Mouse (Mus musculus) cerebellum, adult 11 months (tissue): ENCODE measurements at regions not wholly inside any gene's neighbourhood (a gene's known extent, or its start where the extent isn't known, plus 50 kb on each side); places are given as distances from the start of the nearest gene placed in this dataset.
A peak's percentile ranks its signal among the peaks of the same experiment; 100 is the strongest.

ENCODE experiments used
- DNase-seq: peaks from one replicate; pipeline ENCODE4 v3.0.0; 2022

DNA sequence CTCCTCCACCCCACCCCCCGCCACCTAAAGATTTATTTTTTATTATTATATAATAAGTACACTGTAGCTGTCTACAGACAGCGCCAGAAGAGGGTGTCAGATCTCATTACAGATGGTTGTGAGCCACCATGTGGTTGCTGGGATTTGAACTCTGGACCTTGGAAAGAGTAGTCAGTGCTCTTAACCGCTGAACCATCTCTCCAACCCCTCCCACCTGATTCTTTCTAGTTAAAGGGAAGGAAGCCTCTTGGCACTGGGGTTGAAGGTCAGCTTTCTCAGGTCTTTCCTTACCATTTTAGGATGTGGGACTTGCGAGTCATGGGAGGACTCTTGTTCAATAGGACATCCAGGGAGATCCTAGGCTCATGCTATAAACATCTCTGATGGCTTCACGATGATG, 54.7 kb downstream of the Hes1 start:
- no peak for DNase-seq

- no peak for DNase-seq
Observed at GRCm38 (mm10) chr16:30120330-30121265, 56.4 kb downstream of the Hes1 start.

- no peak for DNase-seq
Observed at GRCm38 (mm10) chr16:30121596-30121995, 57.4 kb downstream of the Hes1 start.

DNA sequence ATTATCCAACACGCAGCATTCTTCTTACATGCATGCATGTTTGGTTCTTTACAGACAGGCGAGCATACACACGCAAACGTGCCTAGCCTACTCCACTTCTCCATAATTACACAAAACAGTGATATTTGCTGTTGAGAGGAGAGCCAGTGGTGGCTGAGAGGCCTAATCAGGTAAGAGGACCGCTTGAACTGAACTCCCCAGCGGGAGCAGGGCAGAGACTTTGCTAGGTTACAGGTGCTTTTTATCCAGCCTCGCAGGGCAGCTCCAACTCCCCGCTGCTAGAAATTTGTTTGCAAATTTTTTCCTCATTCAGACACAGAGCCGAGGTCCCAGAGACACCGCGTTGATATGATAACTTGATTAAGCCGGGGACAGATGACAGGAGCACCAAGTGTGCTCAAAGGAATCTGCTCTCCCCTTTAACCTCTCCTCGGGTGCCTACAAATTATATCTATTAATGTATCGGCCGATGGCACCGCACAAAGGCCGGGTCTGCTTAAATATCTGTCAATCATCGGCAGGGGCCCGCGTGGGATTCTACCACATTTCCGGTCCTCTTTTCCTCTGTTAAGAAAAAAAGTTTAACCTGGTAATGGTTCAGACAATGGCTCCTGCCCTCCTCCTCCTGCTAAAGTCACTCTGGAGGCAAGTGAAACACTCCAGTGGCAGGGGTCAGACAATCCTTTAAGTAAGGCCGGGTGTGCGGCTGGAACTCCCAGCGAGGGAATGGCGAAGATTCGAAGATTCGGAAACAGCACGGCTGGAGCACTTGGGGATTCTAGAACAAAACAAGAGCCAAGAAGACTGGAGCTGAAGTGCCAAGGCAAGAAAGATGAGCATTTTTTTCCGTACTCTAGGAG, 58.3 kb downstream of the Hes1 start:
- DNase-seq: no peak

DNA sequence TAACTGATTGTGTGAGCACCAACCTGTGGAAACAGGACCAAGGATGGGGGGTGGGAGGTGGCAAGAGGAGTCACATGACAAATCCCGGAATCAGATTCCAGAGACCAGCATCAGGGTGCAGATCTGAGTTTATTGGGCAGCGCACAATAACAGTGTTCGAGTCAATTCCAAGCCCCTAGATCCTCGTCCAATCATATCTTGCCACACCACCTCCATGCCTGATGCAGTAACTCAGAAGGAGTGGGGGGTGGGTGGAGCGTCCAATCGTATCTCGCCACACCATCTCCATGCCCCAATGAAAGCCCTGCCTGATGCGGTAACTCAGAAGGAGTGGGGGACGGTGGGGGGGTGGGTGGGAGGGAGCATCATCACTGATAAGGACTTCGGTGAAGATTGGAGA, 62.8 kb downstream of the Hes1 start:
- no peak for DNase-seq

GRCm38 (mm10) chr16:30128787-30129186, 64.6 kb downstream of the Hes1 start:
- DNase-seq: no peak

DNA sequence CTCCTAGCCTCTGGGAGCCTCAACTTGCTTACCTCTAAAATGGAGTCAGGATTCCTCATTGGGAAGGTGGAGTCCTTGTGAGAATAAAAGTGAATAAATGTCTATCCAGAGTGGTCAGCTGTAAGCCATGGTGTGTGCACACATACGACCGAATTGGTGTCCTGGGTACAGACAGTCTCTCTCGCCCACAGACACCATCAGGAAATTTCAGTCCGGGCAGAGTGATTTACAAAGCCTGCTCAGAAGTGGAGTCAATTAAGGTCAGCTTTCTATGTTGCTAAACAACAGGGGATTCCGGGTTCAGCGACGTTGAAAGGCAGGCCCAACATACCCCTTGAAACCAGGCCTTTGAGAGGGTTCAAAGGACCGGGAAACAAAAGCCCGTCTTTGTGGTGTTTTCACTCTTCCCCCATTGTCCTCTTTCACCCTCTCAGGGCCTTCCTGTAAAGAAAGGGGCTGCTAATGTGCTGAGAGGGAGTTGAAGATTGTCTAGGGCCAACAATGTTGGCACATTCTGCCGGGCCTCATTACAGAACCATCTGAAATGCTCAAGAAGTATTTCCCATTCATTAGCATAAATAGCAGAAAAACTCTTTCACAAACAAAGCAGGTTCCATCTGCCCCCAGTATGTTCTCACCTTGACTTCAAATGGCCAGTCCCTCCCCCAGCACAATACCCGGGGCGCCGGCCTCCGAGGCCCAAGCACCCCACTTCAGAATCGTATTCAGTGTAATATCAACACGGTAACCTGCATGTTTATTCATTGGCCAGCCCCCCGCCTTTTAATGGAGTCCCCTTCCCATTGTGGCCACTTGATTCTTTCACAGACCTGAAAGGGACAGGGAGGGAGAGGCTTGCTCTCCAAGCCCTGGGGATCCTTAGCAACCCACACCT, 65.3 kb downstream of the Hes1 start:
- DNase-seq: no peak

GRCm38 (mm10) chr16:30130113-30130471, 65.9 kb downstream of the Hes1 start:
- no peak for DNase-seq

GRCm38 (mm10) chr16:30132086-30132485, 67.9 kb downstream of the Hes1 start:
- DNase-seq: no peak

DNA sequence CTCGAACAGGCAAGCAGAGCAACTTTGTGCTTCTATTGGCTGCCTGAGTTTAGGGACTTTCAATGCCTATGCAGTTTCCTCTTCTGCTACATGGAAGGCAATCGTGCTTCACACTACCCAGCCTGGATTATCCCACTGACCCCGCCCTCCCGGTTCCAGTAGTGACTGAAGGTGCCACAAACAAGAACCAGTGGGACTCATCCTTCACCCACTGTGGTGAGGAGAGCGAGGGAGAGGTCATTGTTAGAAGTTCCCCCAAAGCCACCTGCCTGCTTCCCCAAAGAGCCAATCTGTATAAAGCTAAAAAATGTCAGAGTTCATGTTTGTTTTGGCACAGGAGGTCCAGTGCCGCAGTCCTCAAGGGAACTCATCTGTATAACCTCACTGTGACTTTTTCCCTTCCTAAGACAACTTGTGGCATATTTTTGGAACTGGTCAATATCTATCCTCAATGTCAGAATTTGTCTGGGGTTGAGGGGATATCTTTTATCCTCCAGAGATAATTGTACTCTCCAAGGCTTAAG, 70.5 kb downstream of the Hes1 start:
- DNase-seq: no peak

- no peak for DNase-seq
Observed at GRCm38 (mm10) chr16:30136849-30137248, 72.7 kb downstream of the Hes1 start.

DNA sequence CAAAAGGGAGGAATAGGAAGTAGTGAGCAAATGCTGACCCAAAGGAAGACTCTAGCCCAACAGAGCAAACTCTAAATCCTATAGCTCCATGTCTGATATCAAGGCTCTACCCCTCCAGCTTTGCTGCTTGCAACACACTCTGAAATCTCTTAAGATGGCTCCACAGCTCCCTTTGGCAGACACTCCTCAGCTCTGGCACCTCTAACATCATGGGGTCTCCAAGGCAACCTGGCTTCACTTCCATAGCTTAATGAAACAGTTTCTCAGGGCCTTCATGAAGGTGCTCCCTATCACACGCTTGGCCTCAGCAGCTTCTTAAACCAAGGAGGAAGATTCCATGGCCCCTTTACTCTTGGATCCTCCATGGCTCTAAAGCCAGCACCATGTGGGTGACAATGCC, 73.6 kb downstream of the Hes1 start:
- DNase-seq: no peak

DNA sequence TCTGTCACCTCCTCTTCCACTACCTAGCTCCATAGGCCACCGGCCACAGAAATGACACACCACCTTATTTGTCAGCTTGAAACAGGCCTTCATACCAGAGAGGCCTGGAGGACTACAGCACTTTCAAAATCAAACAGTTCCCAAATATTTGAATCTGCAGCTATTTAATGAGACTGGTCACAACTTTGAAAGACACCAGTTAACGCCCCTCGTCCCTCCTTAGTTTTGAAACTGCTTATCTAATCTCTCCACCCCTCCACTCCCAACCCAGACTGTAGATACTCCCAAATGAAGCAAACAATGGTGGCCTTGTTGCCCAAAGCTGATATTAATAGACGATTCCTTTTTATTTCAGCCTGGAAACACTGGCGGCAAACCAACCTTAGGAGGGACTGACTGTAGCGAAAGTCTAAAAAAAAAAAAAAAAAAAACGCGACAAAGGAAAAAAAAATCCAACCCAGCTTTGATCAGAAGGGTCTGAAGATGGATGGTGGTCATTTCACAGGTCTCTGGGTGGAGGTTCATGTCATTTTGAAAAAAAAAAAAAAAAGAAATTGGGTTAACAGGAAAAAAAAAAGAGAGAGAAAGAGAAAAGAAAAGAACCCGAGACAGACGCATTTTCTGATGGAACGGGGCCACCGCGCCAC, 80.8 kb downstream of the Hes1 start:
- no peak for DNase-seq

GRCm38 (mm10) chr16:30145465-30146207, 81.5 kb downstream of the Hes1 start:
- DNase-seq: no peak

GRCm38 (mm10) chr16:30146208-30146525, 82.0 kb downstream of the Hes1 start:
- DNase-seq: no peak

GRCm38 (mm10) chr16:30147296-30147695, 83.1 kb downstream of the Hes1 start:
- no peak for DNase-seq

- peak; percentile 30 for DNase-seq
Observed at GRCm38 (mm10) chr16:30151104-30151503, 86.9 kb downstream of the Hes1 start.

DNA sequence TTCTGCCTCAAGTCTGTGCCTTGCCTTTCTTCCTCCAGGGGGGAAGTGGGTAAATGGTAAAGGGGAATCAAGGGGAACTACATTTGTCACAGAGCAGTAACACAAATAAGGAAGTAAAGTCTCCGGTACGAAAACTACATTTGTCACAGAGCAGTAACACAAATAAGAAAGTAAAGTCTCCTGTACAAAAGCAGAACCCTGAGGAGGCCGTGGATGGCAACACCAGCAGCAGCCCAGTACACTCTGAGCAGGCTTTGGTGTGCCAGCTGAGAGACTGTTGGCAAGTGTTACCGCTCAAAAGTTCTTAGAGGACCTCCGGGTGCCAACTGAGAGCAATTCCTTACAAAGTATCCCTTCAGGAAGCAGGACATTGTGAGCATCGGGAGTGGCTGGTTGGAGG, 90.9 kb downstream of the Hes1 start:
- no peak for DNase-seq

DNA sequence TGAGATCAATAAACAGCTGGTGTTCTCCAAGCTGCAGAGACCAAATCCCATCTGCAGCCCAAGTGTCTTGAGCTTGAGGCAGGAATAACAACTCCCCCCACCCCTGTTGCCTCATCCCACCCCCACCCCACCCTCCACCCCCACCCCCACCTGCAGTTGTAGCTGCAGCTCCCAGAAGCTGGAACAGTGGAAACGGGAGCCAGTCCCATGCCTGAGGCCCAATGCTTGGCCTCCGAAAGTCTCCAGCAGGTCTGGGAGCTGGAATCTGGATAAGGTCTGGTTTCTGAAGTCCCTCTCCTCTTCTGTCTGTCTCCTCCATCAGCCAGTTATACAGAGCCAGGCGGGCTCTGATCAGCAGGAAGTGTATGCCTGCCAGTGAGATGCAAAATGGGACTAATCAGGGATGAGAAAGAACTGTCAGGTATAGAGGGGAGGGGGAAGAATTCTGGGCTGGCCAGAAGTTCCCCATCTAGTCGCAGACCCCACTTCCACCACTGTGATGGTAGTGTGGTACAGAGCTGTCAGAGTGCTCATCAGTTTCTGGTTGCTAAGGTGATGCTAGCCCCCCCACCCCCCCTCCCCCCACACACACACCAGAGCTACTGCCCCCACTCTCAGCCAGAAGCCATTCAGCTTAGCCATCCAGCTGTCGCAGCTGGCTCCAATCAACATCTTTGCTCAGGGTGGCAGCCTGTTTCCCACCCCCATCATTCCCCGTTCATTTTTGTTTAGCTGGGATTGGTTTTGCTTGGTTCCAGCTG, 91.5 kb downstream of the Hes1 start:
- DNase-seq: no peak

DNA sequence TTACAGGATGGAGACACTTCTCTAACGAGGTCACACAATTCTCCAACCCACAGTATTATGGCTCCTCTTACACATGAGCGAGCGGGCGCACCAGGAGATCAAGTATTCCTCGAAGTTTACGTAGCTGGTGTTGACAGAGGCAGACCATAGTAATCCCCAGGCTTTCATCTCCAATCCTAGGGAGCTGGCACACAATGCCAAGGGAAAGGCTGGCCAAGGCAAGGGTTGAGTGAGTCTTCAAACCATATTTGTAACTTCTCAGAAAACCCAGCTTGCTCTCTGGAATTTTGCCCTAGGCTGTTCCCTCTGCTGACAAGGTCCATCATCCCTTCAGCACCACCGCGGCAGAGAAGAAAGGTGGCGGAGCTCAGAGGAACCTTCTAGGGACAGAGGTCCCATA, 94.0 kb downstream of the Hes1 start:
- no peak for DNase-seq

DNA sequence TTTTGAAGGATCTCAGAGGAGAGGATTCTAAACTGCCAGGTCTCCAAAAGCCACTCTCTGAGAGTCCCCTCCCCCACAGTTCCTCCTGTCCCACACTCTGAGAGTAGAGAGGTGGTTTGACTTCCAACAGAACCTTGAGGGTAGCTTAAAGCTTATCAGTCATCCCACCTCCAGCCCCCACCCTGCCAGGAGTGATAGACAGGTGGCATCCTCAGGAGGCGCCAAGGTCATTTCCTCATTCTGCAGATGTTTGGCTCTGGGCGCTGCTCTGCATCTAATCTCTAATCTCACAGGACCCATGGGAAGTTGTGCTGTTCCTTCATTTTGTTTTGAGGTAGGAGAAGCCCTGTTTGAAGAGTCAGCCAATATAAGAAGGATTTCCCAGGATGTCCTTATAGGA, 96.2 kb downstream of the Hes1 start:
- DNase-seq: no peak
